Comparison of ENCODE assay signal across 33 mouse cellular contexts in genomic region chr10:125347149-125347548, GRCm38 (mm10). TPM values are rescaled to one million over a fixed set of nuclear protein-coding genes. Genes with fewer than 3 reads are reported as not detected.
"Had no signal": no experiment of that assay in that cellular context is flagged by ENCODE, and none has a peak within 500 bp of the region (broad histone marks: within the 10 kb centered on the region; RNA-seq: fewer than 3 reads in every experiment).

No protein-coding gene starts in this region.

- H3K4me2 ChIP-seq: limb, embryonic 12.5 days; limb, embryonic 13.5 days; limb, embryonic 15.5 days; liver, embryonic 11.5 days; liver, embryonic 12.5 days; liver, embryonic 13.5 days; liver, embryonic 15.5 days; lung, embryonic 14.5 days; lung, embryonic 15.5 days; midbrain, embryonic 11.5 days; midbrain, embryonic 12.5 days; midbrain, embryonic 13.5 days; midbrain, embryonic 15.5 days; neural tube, embryonic 12.5 days; neural tube, embryonic 13.5 days had no signal

- H3K36me3 ChIP-seq: limb, embryonic 10.5 days; limb, embryonic 12.5 days; limb, embryonic 13.5 days; limb, embryonic 15.5 days; liver, embryonic 12.5 days; liver, embryonic 13.5 days; liver, embryonic 15.5 days; lung, embryonic 15.5 days; midbrain, embryonic 10.5 days; midbrain, embryonic 12.5 days; midbrain, embryonic 13.5 days; midbrain, embryonic 15.5 days; neural tube, embryonic 12.5 days; neural tube, embryonic 13.5 days had no signal

- H3K4me1 ChIP-seq: limb, embryonic 12.5 days; limb, embryonic 13.5 days; limb, embryonic 15.5 days; liver, embryonic 12.5 days; liver, embryonic 13.5 days; liver, embryonic 15.5 days; lung, embryonic 15.5 days; megakaryocyte, embryonic 14.5 days; midbrain, embryonic 12.5 days; midbrain, embryonic 13.5 days; midbrain, embryonic 15.5 days; neural tube, embryonic 12.5 days; neural tube, embryonic 13.5 days had no signal

- H3K4me3 ChIP-seq: limb, embryonic 10.5 days; limb, embryonic 12.5 days; limb, embryonic 13.5 days; limb, embryonic 15.5 days; liver, embryonic 12.5 days; liver, embryonic 13.5 days; liver, embryonic 15.5 days; lung, embryonic 15.5 days; megakaryocyte, embryonic 14.5 days; midbrain, embryonic 10.5 days; midbrain, embryonic 12.5 days; midbrain, embryonic 13.5 days; midbrain, embryonic 15.5 days; myocyte; neural tube, embryonic 12.5 days; neural tube, embryonic 13.5 days had no signal

- H3K27ac ChIP-seq: limb, embryonic 10.5 days; limb, embryonic 12.5 days; limb, embryonic 13.5 days; limb, embryonic 15.5 days; liver, embryonic 12.5 days; liver, embryonic 13.5 days; liver, embryonic 14.5 days; liver, embryonic 15.5 days; lung, embryonic 15.5 days; macrophage; midbrain, embryonic 10.5 days; midbrain, embryonic 12.5 days; midbrain, embryonic 13.5 days; midbrain, embryonic 15.5 days; neural tube, embryonic 12.5 days; neural tube, embryonic 13.5 days had no signal

- H3K27me3 ChIP-seq: limb, embryonic 12.5 days; limb, embryonic 13.5 days; limb, embryonic 15.5 days; liver, embryonic 12.5 days; liver, embryonic 13.5 days; liver, embryonic 15.5 days; lung, embryonic 15.5 days; megakaryocyte, embryonic 14.5 days; midbrain, embryonic 12.5 days; midbrain, embryonic 13.5 days; midbrain, embryonic 15.5 days; neural tube, embryonic 12.5 days; neural tube, embryonic 13.5 days had no signal

- H3K9ac ChIP-seq: limb, embryonic 12.5 days; limb, embryonic 13.5 days; limb, embryonic 15.5 days; liver, embryonic 12.5 days; liver, embryonic 13.5 days; liver, embryonic 14.5 days; liver, embryonic 15.5 days; liver, postnatal 0 days; lung, embryonic 14.5 days; lung, embryonic 15.5 days; midbrain, embryonic 12.5 days; midbrain, embryonic 13.5 days; midbrain, embryonic 15.5 days; neural tube, embryonic 12.5 days; neural tube, embryonic 13.5 days had no signal

- ATAC-seq: liver, embryonic 12.5 days; liver, postnatal 0 days; lung, postnatal 0 days; midbrain, embryonic 13.5 days; midbrain, embryonic 15.5 days; midbrain, embryonic 16.5 days had no signal

- DNase-seq: left cerebral cortex, postnatal 4 days; liver; liver, embryonic 13.5 days; liver, postnatal 0 days; lung, adult 18-20 months; lung, adult 2 months; lung, embryonic 14.5 days; lung, postnatal 10 days; lung, postnatal 14 days; lung, postnatal 36 days; lung, postnatal 4 days; midbrain, embryonic 14.5 days had no signal

- H3K9me3 ChIP-seq: limb, embryonic 10.5 days; limb, embryonic 12.5 days; limb, embryonic 13.5 days; limb, embryonic 15.5 days; liver, embryonic 12.5 days; liver, embryonic 13.5 days; liver, embryonic 15.5 days; lung, embryonic 15.5 days; midbrain, embryonic 10.5 days; midbrain, embryonic 12.5 days; midbrain, embryonic 13.5 days; midbrain, embryonic 15.5 days; neural tube, embryonic 12.5 days had no signal

RNA-seq across cellular contexts. Expression of gene Slc16a7, which starts 42.1 kb away (rescaled TPM):
- polyA plus RNA-seq: myocyte had no signal
